Mouse (Mus musculus) ovary, postnatal 36 days (tissue): ENCODE data around the gene Vmn2r111.
"Not testable (repeated sequence)": the region's sequence is repeated elsewhere in the genome, so short reads cannot be mapped to it uniquely, and the experiment has no call there.

Source experiments
- DNase-seq: peaks from one replicate; pipeline ENCODE4 v3.0.0; 2022; ENCODE audit warnings: low spot score, mixed read lengths

Vmn2r111 gene

GRCm38 (mm10) chr17:22573382-22573781 lies at the start of gene Vmn2r111:
Gene Vmn2r111 (minus strand): TSS chr17:22573482.
- DNase-seq, result not testable (repeated sequence)

DNA sequence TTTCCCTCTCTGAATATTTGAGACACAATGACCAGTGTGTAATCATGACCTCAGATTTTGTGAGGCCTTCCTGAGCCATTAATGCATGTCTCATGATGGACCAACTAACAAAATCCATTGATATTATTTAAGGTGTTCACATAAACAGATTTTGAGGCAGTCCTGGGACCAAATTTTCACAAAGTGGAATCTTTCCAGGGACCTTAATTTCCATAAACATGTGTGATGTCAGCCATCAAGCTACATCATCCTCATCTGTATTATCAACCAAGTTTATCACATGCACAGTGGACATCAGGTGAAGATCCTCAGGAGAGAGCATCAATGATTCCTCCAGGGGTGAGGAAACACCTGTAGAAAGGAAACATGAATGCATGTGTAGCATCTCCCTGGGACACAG lies 27.4 kb upstream of the Vmn2r111 start, which contains the start of gene Vmn2r112:
Vmn2r112 (plus strand) TSS at position 301 of the 400 bp plus-strand sequence.
- not testable (repeated sequence) for DNase-seq

- DNase-seq, result not testable (repeated sequence)
These were observed 52.8 kb downstream of the Vmn2r111 start for GRCm38 (mm10) chr17:22520467-22520866.

- not testable (repeated sequence) for DNase-seq
These were observed 53.2 kb downstream of the Vmn2r111 start for GRCm38 (mm10) chr17:22520037-22520436.

DNA sequence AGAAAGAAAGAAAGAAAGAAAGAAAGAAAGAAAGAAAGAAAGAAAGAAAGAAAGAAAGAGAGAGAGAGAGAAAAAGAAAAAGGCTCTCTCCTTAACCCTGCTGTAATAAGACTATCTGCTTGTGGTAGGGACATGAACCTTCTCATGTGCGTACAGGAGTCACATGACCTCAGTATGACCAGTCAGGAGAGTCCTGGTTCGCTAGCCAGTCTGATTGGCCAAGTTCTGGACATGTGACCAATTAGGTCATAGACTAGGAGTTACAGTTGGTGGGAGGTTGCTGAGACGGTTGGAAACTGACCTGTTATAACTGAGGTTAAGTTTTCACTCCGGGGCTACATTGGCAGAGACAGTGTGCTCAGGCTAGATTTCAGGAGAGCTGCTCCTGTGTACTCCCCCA lies 76.2 kb downstream of the Vmn2r111 start:
- DNase-seq, result no peak
